Mouse (Mus musculus) heart, embryonic 12.5 days (tissue): Measurements from ENCODE around the gene Cacna2d3. TPM values are rescaled to one million over a fixed set of nuclear protein-coding genes. Genes with fewer than 3 reads are reported as not detected.

Source experiments
- polyA plus RNA-seq: library from polyadenylated mRNA; unstranded; fragments of >200 nt; fragmentation: Nextera tagmentation; extraction: Ambion mirVana; gene quantifications from 2 replicates; pipeline ENCODE4 v1.2.1, GENCODE M21; 2016

Cacna2d3 gene
- polyA plus RNA-seq, 1 experiment from 2014 or later = 1.3 TPM

Other genes with a start within 250 kb of the Cacna2d3 start
- 217 and 231 TPM in 2 replicates for gene Selenok, start 246.4 kb upstream of the Cacna2d3 start, polyA plus RNA-seq